Mouse (Mus musculus): Measurements from ENCODE around the gene Smap1. TPM values are rescaled to one million over a fixed set of nuclear protein-coding genes. Genes with fewer than 3 reads are reported as not detected.

Gene Smap1
- polyA plus RNA-seq (2014; fragmentation: Illumina TruSeq; extraction: RNeasy Lipid Tissue Mini Kit (QIAGEN cat#74804); ENCODE audit: low read depth, low replicate concordance): 480 TPM

DNA sequence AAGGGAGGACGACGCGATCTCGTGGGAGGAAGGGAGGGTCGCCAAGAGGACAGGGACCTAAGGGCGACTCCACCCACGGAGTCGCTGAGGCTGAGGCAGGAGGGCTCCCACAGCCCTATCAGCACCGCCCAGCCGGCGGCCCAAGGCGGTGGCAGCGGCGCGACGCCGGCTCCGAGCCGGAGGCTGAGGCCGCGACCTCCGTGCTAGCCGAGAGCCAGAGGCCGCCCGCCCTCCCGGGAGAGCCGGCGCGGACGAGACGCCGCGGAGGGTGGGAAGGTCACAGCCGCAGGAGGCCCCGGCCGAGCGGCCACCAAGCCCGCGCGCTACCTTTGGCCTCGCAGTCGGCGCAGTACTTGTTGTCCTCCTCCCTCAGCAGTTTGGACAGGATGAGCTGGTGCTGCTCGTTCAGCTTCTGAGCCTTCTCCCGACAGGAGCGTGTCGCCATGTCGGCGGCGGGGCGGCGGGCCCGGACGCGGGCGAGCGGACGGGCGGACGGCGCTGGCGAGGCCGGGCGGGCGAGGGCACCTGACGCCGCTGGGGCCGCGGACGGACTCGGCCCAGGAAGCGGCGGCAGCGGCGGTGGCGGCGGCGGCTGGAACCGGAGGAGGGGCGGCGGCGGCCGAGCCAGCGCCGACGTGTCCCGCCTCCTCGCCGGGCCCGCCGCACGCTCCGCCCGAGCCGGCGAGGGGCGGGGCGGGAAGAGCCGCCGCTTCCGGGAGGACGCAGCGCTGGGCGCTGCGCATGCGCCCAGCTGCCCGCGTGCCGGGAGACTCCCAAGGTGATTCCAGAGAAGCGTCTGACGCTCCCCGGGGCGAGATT lies at the start of gene Smap1:
Smap1 (minus strand) TSS at position 607 of the 819 bp plus-strand sequence.

Other genes starting within 250 kb of the Smap1 start
- not detected for gene B3gat2, start 160.6 kb downstream of the Smap1 start, polyA plus RNA-seq (2014; fragmentation: Illumina TruSeq; extraction: RNeasy Lipid Tissue Mini Kit (QIAGEN cat#74804); ENCODE audit: low read depth, low replicate concordance)
- gene Sdhaf4, start 83.3 kb upstream of the Smap1 start, polyA plus RNA-seq (2014; fragmentation: Illumina TruSeq; extraction: RNeasy Lipid Tissue Mini Kit (QIAGEN cat#74804); ENCODE audit: low read depth, low replicate concordance): 36.5 TPM
- gene Fam135a, start 178.0 kb upstream of the Smap1 start, polyA plus RNA-seq (2014; fragmentation: Illumina TruSeq; extraction: RNeasy Lipid Tissue Mini Kit (QIAGEN cat#74804); ENCODE audit: low read depth, low replicate concordance): 248 TPM